Mouse (Mus musculus) C2C12 (cell line): ENCODE measurements at regions not wholly inside any gene's neighbourhood (a gene's known extent, or its start where the extent isn't known, plus 50 kb on each side); places are given as distances from the start of the nearest gene placed in this dataset.

Experiments used
- H3K27me3 ChIP-seq: one replicate; pipeline ENCODE4 v1.6.1; 2011; ENCODE audit not compliant: control insufficient read depth, insufficient read depth, insufficient read length
- H3K36me3 ChIP-seq: one replicate; pipeline ENCODE4 v1.6.1; 2011; ENCODE audit not compliant: control insufficient read depth, insufficient read depth
- H3K4me3 ChIP-seq: one replicate; pipeline ENCODE4 v1.5.1; 2011; ENCODE audit warnings: mild to moderate bottlenecking, control low read depth; ENCODE audit not compliant: poor library complexity, insufficient read depth, severe bottlenecking
- H3K79me2 ChIP-seq: one replicate; pipeline ENCODE4 v1.6.1; 2011; ENCODE audit not compliant: control insufficient read depth, insufficient read depth
- H3K79me3 ChIP-seq: one replicate; pipeline ENCODE4 v1.6.1; 2011; ENCODE audit warnings: low read depth, control low read depth
- H3ac ChIP-seq: one replicate; pipeline ENCODE3; 2011; ENCODE audit warnings: low read depth; ENCODE audit not compliant: control insufficient read depth, insufficient read length
- CEBPB ChIP-seq: IDR thresholded peaks from one replicate; pipeline ENCODE4 v1.6.1; 2011; ENCODE audit warnings: low read depth, mild to moderate bottlenecking, control low read depth, moderate library complexity
- CTCF ChIP-seq: IDR thresholded peaks from one replicate; pipeline ENCODE4 v1.5.1; 2011; ENCODE audit not compliant: control insufficient read depth, insufficient read depth, insufficient read length
- FOSL1 ChIP-seq: IDR thresholded peaks from one replicate; pipeline ENCODE4 v1.8.0; 2011; ENCODE audit warnings: mild to moderate bottlenecking, low read length; ENCODE audit not compliant: poor library complexity, insufficient read depth, severe bottlenecking
- MAX ChIP-seq: IDR thresholded peaks from one replicate; pipeline ENCODE4 v1.6.1; 2011; ENCODE audit warnings: mild to moderate bottlenecking, control low read depth
- MYOD1 ChIP-seq: IDR thresholded peaks from one replicate; pipeline ENCODE4 v1.6.1; 2011; ENCODE audit warnings: low read depth; ENCODE audit not compliant: control insufficient read depth, insufficient read length
- MYOG ChIP-seq: IDR thresholded peaks from one replicate; pipeline ENCODE4 v1.6.1; 2011; ENCODE audit not compliant: control insufficient read depth, insufficient read length; ENCODE audit errors: extremely low read depth
- USF1 ChIP-seq: IDR thresholded peaks from one replicate; pipeline ENCODE4 v1.6.1; 2011; ENCODE audit warnings: low read depth, mild to moderate bottlenecking, control low read depth, moderate library complexity

- Histone ChIP-seq H3K79me3 (no peaks in the 10 kb centered on the region), H3K36me3 (no peaks in the 10 kb centered on the region), H3K79me2 (no peaks in the 10 kb centered on the region), H3K4me3 (no peak overlapping the region), H3ac (no peak overlapping the region), H3K27me3 (no peaks in the 10 kb centered on the region)
- TF ChIP-seq MYOD1: no peak
- no peak for TF ChIP-seq CTCF
- no peak for TF ChIP-seq FOSL1
- no peak for TF ChIP-seq CEBPB
- TF ChIP-seq USF1: no peak
- TF ChIP-seq MYOG: no peak
- TF ChIP-seq MAX: no peak
Observed at GRCm38 (mm10) chr9:85458356-85458755, 131.2 kb upstream of the Tent5a start.

DNA sequence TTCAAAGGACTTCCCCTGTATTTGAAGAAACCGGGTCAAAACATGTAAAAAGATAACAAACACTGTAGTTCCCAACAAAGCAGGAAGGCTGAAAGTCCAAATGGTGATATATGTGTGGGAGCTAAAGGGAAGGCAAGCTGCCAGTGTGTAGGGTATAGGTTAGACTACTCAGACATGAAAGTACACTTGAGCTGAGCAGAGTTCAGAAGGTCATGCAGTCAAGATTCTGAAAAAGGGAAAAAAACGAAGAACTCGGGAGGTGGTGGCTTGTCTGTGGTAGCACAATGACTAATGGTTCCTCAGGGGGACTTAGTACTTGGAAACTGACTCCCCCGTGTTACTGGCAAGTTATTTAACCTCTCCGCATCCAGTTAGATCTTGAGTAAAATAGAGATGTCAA, 130.3 kb upstream of the Tent5a start:
- Histone ChIP-seq H3K79me2 (no peaks in the 10 kb centered on the region), H3K36me3 (no peaks in the 10 kb centered on the region), H3ac (no peak overlapping the region), H3K79me3 (no peaks in the 10 kb centered on the region), H3K27me3 (no peaks in the 10 kb centered on the region), H3K4me3 (no peak overlapping the region)
- TF ChIP-seq CTCF: no peak
- no peak for TF ChIP-seq MAX
- no peak for TF ChIP-seq FOSL1
- no peak for TF ChIP-seq MYOG
- no peak for TF ChIP-seq MYOD1
- TF ChIP-seq CEBPB: no peak
- TF ChIP-seq USF1: no peak

GRCm38 (mm10) chr9:85455382-85455781, 128.2 kb upstream of the Tent5a start:
- TF ChIP-seq FOSL1 (no peak), CTCF (no peak), MYOG (no peak), MAX (no peak), MYOD1 (no peak), CEBPB (no peak), USF1 (no peak)

DNA sequence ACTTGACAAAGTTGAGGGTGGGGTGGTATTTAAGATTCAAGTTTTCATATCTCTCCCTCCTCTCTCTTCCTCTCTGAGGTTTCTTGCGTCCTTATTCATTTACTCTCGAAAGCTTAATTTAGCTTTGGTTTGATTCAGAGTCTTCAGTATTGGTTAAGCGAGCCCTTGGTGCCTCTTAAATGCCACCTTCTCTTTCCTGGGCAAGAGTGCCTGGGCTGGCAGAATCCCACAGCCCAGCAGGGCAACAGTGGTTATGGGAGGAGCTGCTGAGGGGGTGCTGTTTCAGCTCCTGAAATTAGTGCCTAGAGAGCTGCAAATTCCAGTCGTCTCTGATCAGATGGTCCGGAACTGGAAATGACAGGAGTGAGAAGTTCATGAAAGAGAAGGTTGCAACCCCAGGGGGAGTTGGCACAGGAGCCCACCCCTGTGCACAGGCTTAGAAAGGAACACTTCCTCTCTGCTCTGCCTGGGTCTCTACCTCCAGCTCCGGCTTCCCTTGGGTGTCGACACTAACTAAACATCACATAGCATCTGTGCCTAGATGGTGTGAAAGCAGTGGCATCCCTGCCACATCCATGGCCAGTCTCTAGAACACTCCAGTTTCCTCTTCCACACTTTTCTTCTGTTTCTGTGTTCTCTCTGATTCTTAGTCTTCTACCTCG, 125.2 kb upstream of the Tent5a start:
- TF ChIP-seq MYOD1: no peak
- no peak for TF ChIP-seq MAX
- TF ChIP-seq CEBPB: no peak
- TF ChIP-seq USF1: no peak
- no peak for TF ChIP-seq MYOG
- no peak for TF ChIP-seq FOSL1
- Histone ChIP-seq H3K36me3 (no peaks in the 10 kb centered on the region), H3K4me3 (no peak overlapping the region)

More at GRCm38 (mm10) chr9:85455382-85455781, 128.2 kb upstream of the Tent5a start:
- H3K79me2 ChIP-seq: no peaks in the 10 kb centered on the region
- H3K36me3 ChIP-seq: no peaks in the 10 kb centered on the region
- no peak overlapping the region for H3K4me3 ChIP-seq
- no peak overlapping the region for H3ac ChIP-seq
- no peaks in the 10 kb centered on the region for H3K27me3 ChIP-seq
- H3K79me3 ChIP-seq: no peaks in the 10 kb centered on the region

DNA sequence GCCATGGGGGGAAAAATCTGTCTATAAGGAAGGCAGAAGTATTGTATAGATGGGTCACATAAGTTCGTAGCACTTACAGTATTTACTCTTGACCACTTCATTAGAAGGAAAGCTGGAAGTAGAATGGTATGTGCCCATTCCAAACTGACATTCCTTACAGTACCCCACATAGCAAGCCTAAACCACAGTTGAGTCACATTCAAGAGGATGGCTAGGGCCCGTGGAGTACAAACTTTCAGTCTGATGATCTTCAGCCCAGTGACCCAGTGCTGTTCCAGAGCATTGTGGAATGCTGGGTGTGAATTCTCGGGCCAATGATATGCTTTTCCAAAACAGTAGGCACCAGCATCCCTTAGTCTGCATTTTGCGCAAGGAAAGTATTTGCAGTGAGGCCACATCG, 124.2 kb upstream of the Tent5a start:
- Histone ChIP-seq H3K79me3 (no peaks in the 10 kb centered on the region), H3K4me3 (no peak overlapping the region), H3K79me2 (no peaks in the 10 kb centered on the region), H3K36me3 (no peaks in the 10 kb centered on the region), H3ac (no peak overlapping the region), H3K27me3 (no peaks in the 10 kb centered on the region)
- TF ChIP-seq MAX (no peak), USF1 (no peak), CTCF (no peak), MYOG (no peak), CEBPB (no peak), FOSL1 (no peak), MYOD1 (no peak)

More for the DNA sequence above, 125.2 kb upstream of the Tent5a start:
- no peaks in the 10 kb centered on the region for H3K79me2 ChIP-seq
- no peak overlapping the region for H3ac ChIP-seq
- no peaks in the 10 kb centered on the region for H3K79me3 ChIP-seq
- H3K27me3 ChIP-seq: no peaks in the 10 kb centered on the region
